Mouse (Mus musculus): ENCODE measurements around the gene Gckr. TPM values are rescaled to one million over a fixed set of nuclear protein-coding genes. Genes with fewer than 3 reads are reported as not detected.

Gene Gckr
- 0.32 and 0.43 TPM in 2 replicates for polyA plus RNA-seq (2015; fragmentation: Nextera tagmentation; extraction: Ambion mirVana)

GRCm38 (mm10) chr5:31297047-31297757 lies at the start of gene Gckr:
TSS of gene Gckr (plus strand) at chr5:31297443.

DNA sequence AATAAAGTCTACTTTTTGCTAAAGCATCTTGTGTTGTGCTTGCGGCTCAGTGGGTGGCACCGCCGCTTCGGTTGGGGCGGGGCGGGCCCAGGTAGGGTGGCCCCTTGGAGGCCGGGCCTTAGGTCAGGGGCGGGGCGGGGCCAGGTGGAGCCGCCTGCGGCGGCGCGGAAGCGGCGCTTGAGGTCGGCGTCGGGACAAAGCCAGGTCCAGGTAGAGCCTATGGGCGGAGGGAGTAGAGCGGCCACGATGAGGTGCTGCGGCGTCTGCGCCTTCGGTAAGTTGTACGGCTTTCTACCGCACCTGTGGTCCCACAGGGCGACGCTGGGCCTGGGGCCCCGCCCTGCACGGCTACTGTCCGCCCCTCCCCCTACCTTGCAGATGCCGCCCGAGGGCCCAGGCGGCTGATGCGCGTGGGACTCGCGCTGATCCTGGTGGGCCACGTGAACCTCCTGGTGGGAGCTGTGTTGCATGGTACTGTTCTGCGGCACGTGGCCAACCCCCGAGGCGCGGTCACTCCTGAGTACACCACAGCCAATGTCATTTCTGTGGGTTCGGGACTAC lies 45.6 kb upstream of the Gckr start, which contains the start of gene Krtcap3:
Gene Krtcap3 (plus strand): TSS at position 151 of the 561 bp plus-strand sequence.

DNA sequence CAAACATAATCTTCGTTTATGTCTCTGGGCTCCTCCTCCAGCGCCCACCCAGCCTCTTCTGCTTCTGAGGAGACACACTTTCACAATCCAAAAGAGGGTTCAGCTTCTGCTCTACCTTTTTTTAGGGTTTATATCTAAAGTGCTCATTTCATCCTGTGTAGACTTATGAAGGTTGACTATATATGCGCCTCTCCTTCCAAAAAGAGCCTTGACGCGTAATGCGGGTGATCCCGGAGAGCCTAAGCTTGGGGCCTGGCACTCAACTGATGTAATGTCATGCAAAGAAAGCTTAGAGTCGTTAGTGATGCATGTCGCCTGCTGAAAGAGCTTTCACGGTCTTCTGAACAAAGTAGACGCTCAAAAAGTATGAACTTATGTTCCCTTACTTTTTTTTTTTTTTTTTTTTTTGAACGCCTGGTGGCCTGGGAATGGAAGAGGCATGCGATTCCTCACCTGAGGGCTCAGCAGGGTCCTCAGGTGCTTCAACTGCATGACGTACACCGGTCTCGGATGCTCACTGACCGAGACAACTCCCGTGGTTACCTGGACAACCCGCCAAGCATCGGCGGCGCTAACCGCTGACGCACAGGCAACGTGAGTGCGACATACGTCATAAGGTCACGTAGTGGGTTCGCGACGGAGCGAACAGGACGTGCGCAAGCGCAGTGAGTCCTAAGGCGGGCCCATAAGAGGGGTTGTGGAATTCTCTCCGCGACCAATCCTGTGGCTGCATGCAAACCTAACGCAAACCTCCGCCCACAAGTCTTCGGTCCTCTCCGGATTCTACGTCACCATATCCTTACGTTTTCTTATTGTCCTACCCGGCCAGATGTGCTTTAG lies 6.5 kb upstream of the Gckr start, which contains the start of gene Ift172:
Gene Ift172 (minus strand): TSS at position 596 of the 840 bp plus-strand sequence.

GRCm38 (mm10) chr5:31295606-31296141 lies 1.6 kb upstream of the Gckr start, which contains the start of gene Fndc4:
TSS of gene Fndc4 (minus strand) at chr5:31296080.

Other genes starting within 250 kb of the Gckr start
- gene Atraid, start 249.1 kb upstream of the Gckr start, polyA plus RNA-seq (2015; fragmentation: Nextera tagmentation; extraction: Ambion mirVana) = 231 and 250 TPM in 2 replicates
- gene Slc5a6, start 248.5 kb upstream of the Gckr start, polyA plus RNA-seq (2015; fragmentation: Nextera tagmentation; extraction: Ambion mirVana) = 18.0 and 20.8 TPM in 2 replicates
- gene Cad, start 242.7 kb upstream of the Gckr start, polyA plus RNA-seq (2015; fragmentation: Nextera tagmentation; extraction: Ambion mirVana) = 6.8 and 8.6 TPM in 2 replicates
- gene Dnajc5g, start 191.2 kb upstream of the Gckr start, polyA plus RNA-seq (2015; fragmentation: Nextera tagmentation; extraction: Ambion mirVana) = not detected in 2 replicates
- 55.6 and 64.5 TPM in 2 replicates for gene Slc30a3, start 189.2 kb upstream of the Gckr start, polyA plus RNA-seq (2015; fragmentation: Nextera tagmentation; extraction: Ambion mirVana)
- 0.15 and 0.41 TPM in 2 replicates for gene Trim54, start 180.7 kb upstream of the Gckr start, polyA plus RNA-seq (2015; fragmentation: Nextera tagmentation; extraction: Ambion mirVana)
- 3.7 and 4.7 TPM in 2 replicates for gene Ucn, start 158.6 kb upstream of the Gckr start, polyA plus RNA-seq (2015; fragmentation: Nextera tagmentation; extraction: Ambion mirVana)
- gene Mpv17, start 143.2 kb upstream of the Gckr start, polyA plus RNA-seq (2015; fragmentation: Nextera tagmentation; extraction: Ambion mirVana) = 53.5 and 60.8 TPM in 2 replicates
- 1.1 and 2.2 TPM in 2 replicates for gene Gm29609, start 117.5 kb upstream of the Gckr start, polyA plus RNA-seq (2015; fragmentation: Nextera tagmentation; extraction: Ambion mirVana)
- 34.0 and 42.3 TPM in 2 replicates for gene Gtf3c2, start 117.3 kb upstream of the Gckr start, polyA plus RNA-seq (2015; fragmentation: Nextera tagmentation; extraction: Ambion mirVana)
- 101 and 105 TPM in 2 replicates for gene Snx17, start 104.2 kb upstream of the Gckr start, polyA plus RNA-seq (2015; fragmentation: Nextera tagmentation; extraction: Ambion mirVana)
- 74.3 and 83.1 TPM in 2 replicates for gene Eif2b4, start 104.0 kb upstream of the Gckr start, polyA plus RNA-seq (2015; fragmentation: Nextera tagmentation; extraction: Ambion mirVana)
- gene Zfp513, start 95.1 kb upstream of the Gckr start, polyA plus RNA-seq (2015; fragmentation: Nextera tagmentation; extraction: Ambion mirVana) = 15.1 and 15.4 TPM in 2 replicates
- 138 and 151 TPM in 2 replicates for gene Ppm1g, start 76.8 kb upstream of the Gckr start, polyA plus RNA-seq (2015; fragmentation: Nextera tagmentation; extraction: Ambion mirVana)
- gene Nrbp1, start 56.6 kb upstream of the Gckr start, polyA plus RNA-seq (2015; fragmentation: Nextera tagmentation; extraction: Ambion mirVana) = 131 and 147 TPM in 2 replicates
- 0.93 and 1.6 TPM in 2 replicates for gene Gm9970, start 56.2 kb upstream of the Gckr start, polyA plus RNA-seq (2015; fragmentation: Nextera tagmentation; extraction: Ambion mirVana)
- gene Krtcap3, start 45.8 kb upstream of the Gckr start, polyA plus RNA-seq (2015; fragmentation: Nextera tagmentation; extraction: Ambion mirVana) = 4.7 and 5.5 TPM in 2 replicates
- gene Ift172, start 6.3 kb upstream of the Gckr start, polyA plus RNA-seq (2015; fragmentation: Nextera tagmentation; extraction: Ambion mirVana) = 21.7 and 24.5 TPM in 2 replicates
- gene Fndc4, start 1.4 kb upstream of the Gckr start, polyA plus RNA-seq (2015; fragmentation: Nextera tagmentation; extraction: Ambion mirVana) = 165 and 168 TPM in 2 replicates
- 58.2 and 66.0 TPM in 2 replicates for gene Zfp512, start 155.0 kb downstream of the Gckr start, polyA plus RNA-seq (2015; fragmentation: Nextera tagmentation; extraction: Ambion mirVana)
- not detected in 2 replicates for gene 4930548H24Rik, start 188.3 kb downstream of the Gckr start, polyA plus RNA-seq (2015; fragmentation: Nextera tagmentation; extraction: Ambion mirVana)
- 62.2 and 73.0 TPM in 2 replicates for gene Gpn1, start 197.3 kb downstream of the Gckr start, polyA plus RNA-seq (2015; fragmentation: Nextera tagmentation; extraction: Ambion mirVana)
- 34.7 and 35.2 TPM in 2 replicates for gene Slc4a1ap, start 229.6 kb downstream of the Gckr start, polyA plus RNA-seq (2015; fragmentation: Nextera tagmentation; extraction: Ambion mirVana)
- 16.9 and 17.2 TPM in 2 replicates for gene Supt7l, start 230.4 kb downstream of the Gckr start, polyA plus RNA-seq (2015; fragmentation: Nextera tagmentation; extraction: Ambion mirVana)

Data from neural tube, postnatal 0 days (tissue).